ENCODE assay signal across 18 mouse cellular contexts in the genomic region with DNA sequence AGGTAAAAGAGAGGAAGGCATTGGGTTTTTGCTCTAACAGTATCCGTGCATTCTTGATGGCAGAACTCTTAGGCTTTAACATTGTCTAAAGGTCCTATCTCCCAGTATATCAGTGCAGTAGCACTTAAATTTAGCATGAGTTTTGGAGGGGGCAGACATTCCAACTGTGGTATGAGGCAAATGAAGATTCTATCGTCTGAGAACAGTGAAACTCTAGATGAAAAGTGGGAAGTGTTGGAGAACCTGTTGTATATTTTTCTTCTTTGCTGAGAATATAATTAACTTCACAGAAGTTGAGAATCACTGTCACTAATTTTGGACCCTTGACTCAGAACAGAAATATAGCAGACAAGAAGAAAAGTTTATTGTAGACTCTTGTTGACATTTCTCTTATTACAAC.
DNase-seq lines count a peak whose midpoint lies in the region; ATAC-seq and TF ChIP-seq lines count a peak whose summit lies in the region.
"Had no signal": no experiment of that assay in that cellular context is flagged by ENCODE, and none has a peak within 500 bp of the region (broad histone marks: within the 10 kb centered on the region; RNA-seq: fewer than 3 reads in every experiment).

No protein-coding gene starts in this region.

- H3K4me1 ChIP-seq in cortical plate, adult 2 months (ENCODE audit: control insufficient read depth, insufficient read depth, low read length) = peaks cover 5% of the 10 kb centered on the region; the same call in 1 of the 2 replicates
- H3K4me1 ChIP-seq: forebrain, embryonic 13.5 days; forebrain, embryonic 15.5 days had no signal

- no peak for ATAC-seq in monocyte, adult 5-6 weeks (replicated peaks; ENCODE audit: insufficient number of reproducible peaks, low FRiP score, low TSS enrichment, poor library complexity, severe bottlenecking)
- ATAC-seq: forebrain, embryonic 13.5 days; forebrain, embryonic 15.5 days; forebrain, postnatal 0 days had no signal

- H3K27ac ChIP-seq in cortical plate, adult 2 months (ENCODE audit: insufficient read depth, low read length) = 0 out of 2 replicates have a peak overlapping the region, but pooled peaks have one; percentile 46
- H3K27ac ChIP-seq: embryonic facial prominence, embryonic 10.5 days; embryonic facial prominence, embryonic 12.5 days; forebrain, embryonic 13.5 days; forebrain, embryonic 15.5 days had no signal

- peak; percentile 29 to 54 for DNase-seq in frontal cortex, adult 2 months (ENCODE audit: extremely low spot score in 1 of 2, low spot score in 1 of 2)
- DNase-seq in frontal cortex, postnatal 14 days (ENCODE audit: low spot score in 2 of 2) = no peak
- no peak for DNase-seq in cerebellum, adult 9-11 months
- DNase-seq: adrenal gland, adult 2 months; adrenal gland, postnatal 10 days; adrenal gland, postnatal 25 days; cerebellum, adult 11-12 months; cerebellum, adult 2 months; cerebellum, adult 9-10 months; cerebellum, postnatal 14 days; cerebellum, postnatal 36 days; forebrain, postnatal 0 days had no signal

- no peak for TF ChIP-seq POLR2A in cortical plate, adult 2 months (IDR thresholded peaks at IDR 0.05; ENCODE audit: extremely low read depth, insufficient read depth, low read length)

- no peak overlapping the region for H3K4me3 ChIP-seq in cortical plate, adult 2 months (ENCODE audit: insufficient read depth, low read length)
- H3K4me3 ChIP-seq: embryonic facial prominence, embryonic 10.5 days; embryonic facial prominence, embryonic 12.5 days; forebrain, embryonic 13.5 days; forebrain, embryonic 15.5 days had no signal

- no peak for TF ChIP-seq CTCF in cortical plate, adult 2 months (IDR thresholded peaks at IDR 0.05; ENCODE audit: extremely low read depth, insufficient read depth, low read length)

Comparison
In these comparisons a context has a peak if more than half of its experiments do, and no peak if none do; other contexts are left out.
1. DNase-seq: peak in frontal cortex, adult 2 months (2 of 2); none in frontal cortex, postnatal 14 days (0 of 2) and cerebellum, adult 9-11 months (single experiment).